Mouse (Mus musculus) lung, embryonic 16.5 days (tissue): ENCODE results near the gene Cyp2c67. TPM values are rescaled to one million over a fixed set of nuclear protein-coding genes. Genes with fewer than 3 reads are reported as not detected.
"Not testable (repeated sequence)": the region's sequence is repeated elsewhere in the genome, so short reads cannot be mapped to it uniquely, and the experiment has no call there.

Source experiments
- ATAC-seq: fragments of 200-750 bp; cut with Nextera tagmentation; 2 replicates; pipeline ENCODE4 v1.8.0; 2017; ENCODE audit warnings: low read depth, mild to moderate bottlenecking, moderate library complexity
- H3K27ac ChIP-seq: fragments of 300-500 bp; sonication (generic); 2 replicates; pipeline ENCODE4 v1.5.1; 2014; ENCODE audit warnings: mild to moderate bottlenecking, control low read depth, low read length
- H3K27me3 ChIP-seq: fragments of 300-500 bp; sonication (generic); 2 replicates; pipeline ENCODE4 v1.6.1; 2014; ENCODE audit warnings: low read depth, low read length, mixed read lengths; ENCODE audit not compliant: control insufficient read depth, insufficient read depth
- H3K36me3 ChIP-seq: fragments of 300-500 bp; sonication (generic); 2 replicates; pipeline ENCODE4 v1.6.1; 2014; ENCODE audit warnings: low read length; ENCODE audit not compliant: control insufficient read depth, insufficient read depth
- H3K4me1 ChIP-seq: fragments of 300-500 bp; sonication (generic); replicated peaks from 2 replicates; pipeline ENCODE4 v1.6.1; 2014; ENCODE audit warnings: low read length, mixed read lengths; ENCODE audit not compliant: control insufficient read depth, insufficient read depth
- H3K4me2 ChIP-seq: fragments of 300-500 bp; sonication (generic); 2 replicates; pipeline ENCODE4 v1.6.1; 2014; ENCODE audit warnings: low read depth, low read length, control low read depth
- H3K4me3 ChIP-seq: fragments of 300-500 bp; sonication (generic); 2 replicates; pipeline ENCODE4 v1.5.1; 2014; ENCODE audit warnings: mild to moderate bottlenecking, low read length, control low read depth
- H3K9ac ChIP-seq: fragments of 300-500 bp; sonication (generic); 2 replicates; pipeline ENCODE4 v1.6.1; 2014; ENCODE audit warnings: low read length, control low read depth
- H3K9me3 ChIP-seq: fragments of 300-500 bp; sonication (generic); 2 replicates; pipeline ENCODE4 v1.6.1; 2016; ENCODE audit warnings: low read length; ENCODE audit not compliant: control insufficient read depth
- WGBS: fragments of 180-500 bp; shearing (Covaris S2); extraction: QIAGEN DNeasy Blood & Tissue Kit; methylation state at CpG from one replicate; pipeline ENCODE4 v1.1.7; 2014; 5-methylcytosine and 5-hydroxymethylcytosine counted together
- polyA plus RNA-seq: library from polyadenylated mRNA; unstranded; fragments of >200 nt; fragmentation: Nextera tagmentation; extraction: Ambion mirVana; gene quantifications from 2 replicates; pipeline ENCODE4 v1.2.1, GENCODE M21; 2015

Cyp2c67 gene
- polyA plus RNA-seq: not detected in 2 replicates

DNA sequence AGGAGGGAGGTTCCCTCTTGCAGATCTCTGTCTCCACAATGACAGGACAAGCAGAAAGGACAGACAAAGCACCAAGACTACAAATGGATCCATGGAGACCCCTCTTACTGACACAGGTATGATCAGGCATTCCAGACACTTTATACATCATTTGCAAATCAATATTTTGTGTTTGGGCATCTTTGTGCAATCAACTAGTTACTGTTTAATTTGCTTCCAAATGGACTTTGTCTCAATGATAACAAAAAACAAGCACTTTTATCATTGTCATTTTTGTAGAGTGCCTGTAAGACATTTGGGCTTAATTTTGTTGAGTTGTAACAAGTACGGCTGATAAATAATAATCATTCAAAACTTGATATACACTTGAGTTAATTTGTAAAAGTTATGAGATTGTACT lies at the start of gene Cyp2c67:
TSS of gene Cyp2c67 (minus strand) at position 114 of the 400 bp plus-strand sequence.
- Histone ChIP-seq H3K9me3 (peaks cover 3% of the 10 kb centered on the region; the same call in 1 of the 2 replicates), H3K4me3 (no peak within 1 kb of the TSS), H3K9ac (no peak within 1 kb of the TSS), H3K4me2 (no peak within 1 kb of the TSS), H3K36me3 (no peaks in the 10 kb centered on the region), H3K27me3 (no peaks in the 10 kb centered on the region), H3K27ac (no peak within 1 kb of the TSS), H3K4me1 (no peaks in the 10 kb centered on the region)
- WGBS: 91% methylated on average over 1 of the region's 1 CpGs
- ATAC-seq: no peak

DNA sequence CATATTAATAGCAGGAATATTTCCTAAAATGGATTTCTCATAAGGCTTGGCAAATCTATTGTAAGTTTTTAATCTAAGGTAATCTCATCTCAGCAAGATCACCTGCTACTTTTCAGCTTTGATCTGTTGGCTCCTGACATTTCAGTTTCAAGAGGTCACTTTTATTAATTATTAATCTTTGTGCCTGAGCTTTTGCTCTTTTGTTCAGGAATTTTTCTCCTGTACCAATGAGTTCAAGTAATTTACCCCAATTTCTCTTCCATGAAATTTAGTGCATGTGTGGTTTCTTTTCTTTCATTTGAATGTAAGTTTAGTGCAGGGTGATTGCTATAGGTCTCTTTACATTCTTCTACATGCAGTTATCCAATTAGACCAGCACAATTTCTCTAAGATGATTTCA lies 16.8 kb upstream of the Cyp2c67 start:
- H3K9me3 ChIP-seq, H3K27me3 ChIP-seq, ATAC-seq, H3K9ac ChIP-seq, H3K36me3 ChIP-seq, H3K4me1 ChIP-seq, H3K4me3 ChIP-seq, H3K4me2 ChIP-seq, H3K27ac ChIP-seq: not testable (repeated sequence)

DNA sequence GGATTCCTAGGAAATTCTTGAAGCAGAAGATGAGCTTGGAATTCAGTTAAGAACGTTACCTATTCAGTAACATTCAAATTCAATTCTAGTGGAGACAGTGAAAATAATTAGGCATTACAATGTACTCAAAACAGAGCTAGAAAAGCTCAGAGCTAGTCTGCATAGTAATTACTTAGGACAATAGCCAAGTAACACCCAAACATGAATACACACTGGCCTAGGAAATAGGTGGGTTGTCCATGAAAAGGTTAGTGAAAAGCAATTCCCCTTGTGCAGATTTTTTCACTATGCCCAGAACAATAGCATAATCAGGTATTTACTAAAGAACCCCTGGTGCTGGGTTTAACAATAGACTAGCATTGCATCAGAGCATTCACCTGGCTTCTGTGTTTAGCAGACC lies 3.5 kb upstream of the Cyp2c67 start:
- Histone ChIP-seq H3K4me1 (no peaks in the 10 kb centered on the region), H3K36me3 (no peaks in the 10 kb centered on the region), H3K27me3 (no peaks in the 10 kb centered on the region), H3K4me2 (no peak overlapping the region), H3K4me3 (no peak overlapping the region), H3K9ac (no peak overlapping the region), H3K9me3 (peaks cover 3% of the 10 kb centered on the region; the same call in 1 of the 2 replicates), H3K27ac (no peak overlapping the region)
- 35% methylated on average over 1 of the region's 1 CpGs for WGBS
- no peak for ATAC-seq

DNA sequence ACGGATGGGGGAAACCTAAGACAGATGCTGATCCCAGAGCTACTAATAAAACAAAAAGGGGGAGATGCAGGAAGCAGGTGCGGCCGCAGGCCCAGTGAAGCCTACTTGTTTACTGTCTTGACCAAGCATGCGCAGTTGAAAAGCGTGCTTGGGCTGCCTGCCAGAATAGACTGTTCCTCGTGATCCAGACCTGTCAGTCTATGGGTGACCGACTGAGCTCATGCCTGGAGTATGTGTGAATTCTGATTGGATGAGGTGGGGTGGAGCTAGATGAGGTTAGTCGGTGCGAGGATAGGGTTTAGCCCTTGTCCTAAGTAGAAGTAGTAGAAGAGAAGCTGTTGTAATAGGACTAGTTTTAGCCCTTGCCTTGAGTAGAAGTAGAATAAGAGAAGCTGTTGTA lies 1.3 kb downstream of the Cyp2c67 start:
- no peaks in the 10 kb centered on the region for H3K36me3 ChIP-seq
- 87% methylated on average over 9 of the region's 9 CpGs for WGBS
- H3K27me3 ChIP-seq: no peaks in the 10 kb centered on the region
- no peak overlapping the region for H3K27ac ChIP-seq
- no peak overlapping the region for H3K4me3 ChIP-seq
- H3K9ac ChIP-seq: no peak overlapping the region
- H3K4me1 ChIP-seq: no peaks in the 10 kb centered on the region
- peaks cover 3% of the 10 kb centered on the region; the same call in 1 of the 2 replicates for H3K9me3 ChIP-seq
- H3K4me2 ChIP-seq: no peak overlapping the region
- no peak for ATAC-seq

DNA sequence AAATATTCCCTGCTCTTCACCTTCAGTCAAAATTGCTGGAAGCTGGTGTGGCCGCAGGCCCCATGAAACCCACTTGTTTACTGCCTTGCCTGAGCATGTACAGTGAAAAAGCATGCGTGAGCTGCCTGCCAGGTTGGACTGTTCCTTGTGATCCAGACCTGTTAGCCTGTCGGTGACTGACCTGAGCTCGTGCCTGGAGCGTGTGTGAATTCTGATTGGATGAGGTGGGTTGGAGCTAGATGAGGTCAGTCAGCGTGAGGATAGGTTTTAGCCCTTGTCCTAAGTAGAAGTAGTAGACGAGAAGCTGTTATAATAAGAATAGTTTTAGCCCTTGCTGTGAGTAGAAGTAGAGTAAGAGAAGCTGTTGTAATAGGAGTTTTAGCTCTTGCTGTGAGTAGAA lies 4.3 kb downstream of the Cyp2c67 start:
- H3K27ac ChIP-seq, H3K27me3 ChIP-seq, ATAC-seq, H3K36me3 ChIP-seq, H3K4me2 ChIP-seq, H3K9ac ChIP-seq, H3K4me1 ChIP-seq, H3K4me3 ChIP-seq, H3K9me3 ChIP-seq: not testable (repeated sequence)
- 77% methylated on average over 7 of the region's 7 CpGs for WGBS

Other genes with a start within 250 kb of the Cyp2c67 start
- not detected in 2 replicates for gene Cyp2c38, start 186.0 kb downstream of the Cyp2c67 start, polyA plus RNA-seq
- not detected in 2 replicates for gene Cyp2c39, start 138.2 kb downstream of the Cyp2c67 start, polyA plus RNA-seq
- 0.20 and 2.5 TPM in 2 replicates for gene Cyp2c68, start 92.0 kb upstream of the Cyp2c67 start, polyA plus RNA-seq
- gene Cyp2c40, start 163.8 kb upstream of the Cyp2c67 start, polyA plus RNA-seq: not detected in 2 replicates
- not detected in 2 replicates for gene Cyp2c69, start 237.7 kb upstream of the Cyp2c67 start, polyA plus RNA-seq